Mouse (Mus musculus) adrenal gland, adult (tissue): ENCODE measurements around the gene Rce1.

Source experiments
- DNase-seq, 2 experiments: peaks; one replicate each; pipeline ENCODE4 v3.0.0; 2022 to 2023; ENCODE audit warnings: low spot score in 1 of 2; ENCODE audit not compliant: inconsistent age in 2 of 2

The Rce1 gene

DNA sequence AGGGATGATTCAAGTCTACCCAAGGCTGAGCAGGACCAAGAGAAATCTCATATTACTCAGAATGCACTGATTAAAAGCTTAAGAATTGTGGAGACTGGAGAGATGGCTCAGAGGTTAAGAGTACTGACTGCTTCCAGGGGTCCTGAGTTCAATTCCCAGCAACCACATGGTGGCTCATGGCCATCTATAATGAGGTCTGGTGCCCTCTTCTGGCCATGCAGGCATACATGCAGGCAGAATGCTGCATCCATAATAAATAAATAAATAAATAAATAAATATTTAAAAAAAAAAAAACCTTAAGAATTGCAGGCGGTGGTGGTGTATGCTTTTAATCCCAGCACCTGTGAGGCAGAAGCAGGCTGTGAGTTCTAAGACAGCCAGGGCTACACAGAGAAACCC, 52.2 kb downstream of the Rce1 start:
- DNase-seq = peak in 1 of 2 experiments; percentile 33
